Mouse (Mus musculus): Measurements from ENCODE around the gene Sh3bp1. TPM values are rescaled to one million over a fixed set of nuclear protein-coding genes. Genes with fewer than 3 reads are reported as not detected.

Gene Sh3bp1
- 3.7 and 5.5 TPM in 2 replicates for polyA plus RNA-seq (2014; fragmentation: Nextera tagmentation; extraction: Ambion mirVana)

- no peak within 1 kb of the TSS for H3K27ac ChIP-seq
- peak; percentile 52 for DNase-seq (ENCODE audit: low spot score)
- 2% methylated on average over 33 of the region's 47 CpGs for WGBS
These were observed at the start of gene Sh3bp1 for GRCm38 (mm10) chr15:78899740-78900584. TSS of gene Sh3bp1 (plus strand) at chr15:78899768.

GRCm38 (mm10) chr15:78850059-78850824, 49.3 kb upstream of the Sh3bp1 start:
- no peaks in the 10 kb centered on the region for H3K36me3 ChIP-seq (replicated peaks; ENCODE audit: control insufficient read depth, insufficient read depth)
- no peak for DNase-seq (ENCODE audit: low spot score)
- whole genome bisulfite sequencing, result 68% methylated on average over 15 of the region's 15 CpGs
- no peak overlapping the region for H3K27ac ChIP-seq
- no peak overlapping the region for H3K9ac ChIP-seq
- H3K4me1 ChIP-seq (replicated peaks; ENCODE audit: control insufficient read depth, insufficient read depth, low read length), result no peaks in the 10 kb centered on the region
- no peak overlapping the region for H3K4me3 ChIP-seq (replicated peaks; ENCODE audit: low read length)
- H3K4me2 ChIP-seq (replicated peaks), result no peak overlapping the region
- no peak for ATAC-seq (ENCODE audit: low FRiP score)
- no peaks in the 10 kb centered on the region for H3K27me3 ChIP-seq (ENCODE audit: control insufficient read depth, insufficient read depth, low read length)
- no peaks in the 10 kb centered on the region for H3K9me3 ChIP-seq (ENCODE audit: control insufficient read depth, low read length)

More at GRCm38 (mm10) chr15:78899740-78900584, at the start of gene Sh3bp1:
- peak within 1 kb of the TSS; percentile 55 for H3K9ac ChIP-seq
- peak within 1 kb of the TSS; percentile 40 for H3K4me3 ChIP-seq (replicated peaks; ENCODE audit: low read length)
- H3K9me3 ChIP-seq (ENCODE audit: control insufficient read depth, low read length), result no peaks in the 10 kb centered on the region
- H3K4me1 ChIP-seq (replicated peaks; ENCODE audit: control insufficient read depth, insufficient read depth, low read length), result peaks cover 7% of the 10 kb centered on the region
- H3K27me3 ChIP-seq (ENCODE audit: control insufficient read depth, insufficient read depth, low read length), result peaks cover 17% of the 10 kb centered on the region
- 0 out of 2 replicates have a peak, but pooled peaks have one; percentile 11 for ATAC-seq (ENCODE audit: low FRiP score)
- H3K4me2 ChIP-seq (replicated peaks), result peak within 1 kb of the TSS; percentile 79
- H3K36me3 ChIP-seq (replicated peaks; ENCODE audit: control insufficient read depth, insufficient read depth), result peaks cover 4% of the 10 kb centered on the region; the same call in 1 of the 2 replicates

- DNase-seq (ENCODE audit: low spot score), result no peak
- H3K4me2 ChIP-seq (replicated peaks), result no peak overlapping the region
- no peaks in the 10 kb centered on the region for H3K9me3 ChIP-seq (ENCODE audit: control insufficient read depth, low read length)
- ATAC-seq (ENCODE audit: low FRiP score), result no peak
- no peak overlapping the region for H3K27ac ChIP-seq
- no peak overlapping the region for H3K9ac ChIP-seq
- 76% methylated on average over 6 of the region's 6 CpGs for WGBS
- H3K4me3 ChIP-seq (replicated peaks; ENCODE audit: low read length), result no peak overlapping the region
- no peaks in the 10 kb centered on the region for H3K27me3 ChIP-seq (ENCODE audit: control insufficient read depth, insufficient read depth, low read length)
- no peaks in the 10 kb centered on the region for H3K36me3 ChIP-seq (replicated peaks; ENCODE audit: control insufficient read depth, insufficient read depth)
- H3K4me1 ChIP-seq (replicated peaks; ENCODE audit: control insufficient read depth, insufficient read depth, low read length), result no peaks in the 10 kb centered on the region
These were observed 48.6 kb upstream of the Sh3bp1 start for GRCm38 (mm10) chr15:78850944-78851343.

- Histone ChIP-seq H3K4me2 (replicated peaks) (peak overlapping the region; percentile 22; the same call in 1 of the 2 replicates), H3K27me3 (ENCODE audit: control insufficient read depth, insufficient read depth, low read length) (no peaks in the 10 kb centered on the region)
- WGBS, result 19% methylated on average over 13 of the region's 13 CpGs
These were observed 47.9 kb upstream of the Sh3bp1 start for GRCm38 (mm10) chr15:78851505-78852153.

GRCm38 (mm10) chr15:78855303-78855965, 44.1 kb upstream of the Sh3bp1 start, which contains the start of gene Lgals2:
TSS of gene Lgals2 (minus strand) at chr15:78855529.
- H3K4me1 ChIP-seq (replicated peaks; ENCODE audit: control insufficient read depth, insufficient read depth, low read length), result no peaks in the 10 kb centered on the region
- WGBS, result 81% methylated on average over 8 of the region's 8 CpGs
- H3K9ac ChIP-seq, result no peak within 1 kb of the TSS
- H3K4me2 ChIP-seq (replicated peaks), result no peak within 1 kb of the TSS
- DNase-seq (ENCODE audit: low spot score) (no peak), ATAC-seq (ENCODE audit: low FRiP score) (no peak)
- H3K36me3 ChIP-seq (replicated peaks; ENCODE audit: control insufficient read depth, insufficient read depth), result no peaks in the 10 kb centered on the region
- H3K9me3 ChIP-seq (ENCODE audit: control insufficient read depth, low read length), result no peaks in the 10 kb centered on the region
- H3K27me3 ChIP-seq (ENCODE audit: control insufficient read depth, insufficient read depth, low read length), result no peaks in the 10 kb centered on the region
- no peak within 1 kb of the TSS for H3K27ac ChIP-seq
- no peak within 1 kb of the TSS for H3K4me3 ChIP-seq (replicated peaks; ENCODE audit: low read length)

More at GRCm38 (mm10) chr15:78851505-78852153, 47.9 kb upstream of the Sh3bp1 start:
- no peak overlapping the region for H3K9ac ChIP-seq
- DNase-seq (ENCODE audit: low spot score), result peak; percentile 95
- H3K27ac ChIP-seq, result no peak overlapping the region
- no peaks in the 10 kb centered on the region for H3K9me3 ChIP-seq (ENCODE audit: control insufficient read depth, low read length)
- 0 out of 2 replicates have a peak, but pooled peaks have one; percentile 65 for ATAC-seq (ENCODE audit: low FRiP score)
- no peaks in the 10 kb centered on the region for H3K36me3 ChIP-seq (replicated peaks; ENCODE audit: control insufficient read depth, insufficient read depth)
- no peaks in the 10 kb centered on the region for H3K4me1 ChIP-seq (replicated peaks; ENCODE audit: control insufficient read depth, insufficient read depth, low read length)
- no peak overlapping the region for H3K4me3 ChIP-seq (replicated peaks; ENCODE audit: low read length)

- H3K27ac ChIP-seq, result no peak overlapping the region
- no peaks in the 10 kb centered on the region for H3K9me3 ChIP-seq (ENCODE audit: control insufficient read depth, low read length)
- H3K9ac ChIP-seq, result no peak overlapping the region
- no peak overlapping the region for H3K4me2 ChIP-seq (replicated peaks)
- WGBS, result 79% methylated on average over 7 of the region's 7 CpGs
- H3K36me3 ChIP-seq (replicated peaks; ENCODE audit: control insufficient read depth, insufficient read depth), result no peaks in the 10 kb centered on the region
- H3K4me3 ChIP-seq (replicated peaks; ENCODE audit: low read length), result no peak overlapping the region
- no peaks in the 10 kb centered on the region for H3K27me3 ChIP-seq (ENCODE audit: control insufficient read depth, insufficient read depth, low read length)
- ATAC-seq (ENCODE audit: low FRiP score) (no peak), DNase-seq (ENCODE audit: low spot score) (no peak)
- H3K4me1 ChIP-seq (replicated peaks; ENCODE audit: control insufficient read depth, insufficient read depth, low read length), result no peaks in the 10 kb centered on the region
These were observed 42.6 kb upstream of the Sh3bp1 start for GRCm38 (mm10) chr15:78857009-78857408.

GRCm38 (mm10) chr15:78859311-78859710, 40.3 kb upstream of the Sh3bp1 start:
- no peak for ATAC-seq (ENCODE audit: low FRiP score)
- Histone ChIP-seq H3K9me3 (ENCODE audit: control insufficient read depth, low read length) (no peaks in the 10 kb centered on the region), H3K27ac (no peak overlapping the region), H3K4me1 (replicated peaks; ENCODE audit: control insufficient read depth, insufficient read depth, low read length) (no peaks in the 10 kb centered on the region), H3K9ac (no peak overlapping the region), H3K27me3 (ENCODE audit: control insufficient read depth, insufficient read depth, low read length) (no peaks in the 10 kb centered on the region), H3K4me3 (replicated peaks; ENCODE audit: low read length) (no peak overlapping the region), H3K36me3 (replicated peaks; ENCODE audit: control insufficient read depth, insufficient read depth) (no peaks in the 10 kb centered on the region), H3K4me2 (replicated peaks) (no peak overlapping the region)
- WGBS, result 81% methylated on average over 4 of the region's 4 CpGs
- no peak for DNase-seq (ENCODE audit: low spot score)

- Histone ChIP-seq H3K27me3 (ENCODE audit: control insufficient read depth, insufficient read depth, low read length) (no peaks in the 10 kb centered on the region), H3K9ac (no peak overlapping the region), H3K4me3 (replicated peaks; ENCODE audit: low read length) (no peak overlapping the region), H3K4me2 (replicated peaks) (no peak overlapping the region), H3K4me1 (replicated peaks; ENCODE audit: control insufficient read depth, insufficient read depth, low read length) (no peaks in the 10 kb centered on the region), H3K27ac (no peak overlapping the region), H3K9me3 (ENCODE audit: control insufficient read depth, low read length) (no peaks in the 10 kb centered on the region), H3K36me3 (replicated peaks; ENCODE audit: control insufficient read depth, insufficient read depth) (no peaks in the 10 kb centered on the region)
- DNase-seq (ENCODE audit: low spot score) (no peak), ATAC-seq (ENCODE audit: low FRiP score) (no peak)
- WGBS, result 80% methylated on average over 6 of the region's 6 CpGs
These were observed 39.9 kb upstream of the Sh3bp1 start for GRCm38 (mm10) chr15:78859714-78860113.
